In genomic region chr10:109603241-109603640, GRCm38 (mm10) we compare ENCODE assay signal across 25 mouse cellular contexts.
"Had no signal": no experiment of that assay in that cellular context is flagged by ENCODE, and none has a peak within 500 bp of the region (broad histone marks: within the 10 kb centered on the region; RNA-seq: fewer than 3 reads in every experiment).

No protein-coding gene starts in this region.

- H3K27ac ChIP-seq: gastrocnemius, adult 2 months; heart, adult 2 months; heart, embryonic 13.5 days; heart, embryonic 15.5 days; hindbrain, embryonic 14.5 days; kidney, embryonic 15.5 days; kidney, postnatal 0 days; limb, embryonic 13.5 days; limb, embryonic 15.5 days; liver, embryonic 12.5 days; liver, embryonic 14.5 days had no signal

- ATAC-seq: forebrain, embryonic 16.5 days; hindbrain, embryonic 16.5 days; intestine, embryonic 16.5 days; liver, embryonic 12.5 days had no signal

- DNase-seq: gastrocnemius, adult 2 months; gastrocnemius, postnatal 14 days; gastrocnemius, postnatal 36 days; heart, adult 11 months; heart, adult 2 months; heart, postnatal 14 days; heart, postnatal 36 days; kidney, adult 11 months; kidney, adult 2 months; kidney, adult 9 months; kidney, postnatal 14 days; kidney, postnatal 36 days; left cerebral cortex, postnatal 4 days had no signal

- H3K4me3 ChIP-seq: gastrocnemius, adult 2 months; heart, adult 2 months; heart, embryonic 13.5 days; heart, embryonic 15.5 days; kidney, embryonic 15.5 days; limb, embryonic 13.5 days; limb, embryonic 15.5 days; liver, embryonic 12.5 days had no signal
